Mouse (Mus musculus): ENCODE measurements around the gene Gfod1.

The Gfod1 gene

DNA sequence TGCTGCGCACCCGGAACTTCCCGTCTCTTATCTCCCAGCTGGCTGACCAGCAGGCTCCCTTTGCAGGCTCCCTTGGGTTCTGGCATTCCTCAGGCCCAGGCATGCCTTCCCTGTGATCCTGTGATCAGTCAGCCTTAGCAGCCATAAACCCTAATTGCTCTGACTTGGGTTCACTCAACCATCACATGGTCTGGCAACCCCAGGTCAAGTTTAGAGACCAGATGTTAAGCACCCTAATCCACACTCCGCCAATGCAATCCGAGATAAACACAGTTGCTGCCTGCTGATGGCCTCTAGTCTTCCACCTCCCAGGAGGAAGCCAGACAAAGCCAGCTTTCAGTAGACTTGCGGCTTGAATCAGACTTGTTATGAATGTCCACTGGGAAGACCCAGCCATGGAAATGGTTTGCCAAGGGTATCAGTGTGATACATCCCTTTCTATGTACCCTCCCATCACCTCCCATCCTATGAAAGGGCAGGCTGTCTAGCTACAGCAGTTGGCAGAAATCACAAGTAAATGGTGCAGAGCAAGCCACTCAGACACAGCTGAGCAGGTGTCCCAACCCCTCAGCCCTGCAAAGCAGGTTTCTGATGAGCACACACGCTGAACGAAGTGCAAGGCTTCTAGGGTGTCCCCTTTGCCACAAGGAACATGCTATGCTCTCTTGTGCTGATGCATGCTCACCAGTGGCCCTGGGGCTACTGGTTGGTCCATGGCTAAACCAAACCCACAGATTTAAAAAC is 157.3 kb downstream of the Gfod1 start:
- no peak for DNase-seq

Data from right cerebral cortex, postnatal 25 days (tissue).